Comparison of ENCODE assay signal across 21 mouse cellular contexts in genomic region chr1:136525818-136526217, GRCm38 (mm10). TPM values are rescaled to one million over a fixed set of nuclear protein-coding genes. Genes with fewer than 3 reads are reported as not detected.
DNase-seq lines count a peak whose midpoint lies in the region; ATAC-seq lines count a peak whose summit lies in the region.
"Had no signal": no experiment of that assay in that cellular context is flagged by ENCODE, and none has a peak within 500 bp of the region (broad histone marks: within the 10 kb centered on the region; RNA-seq: fewer than 3 reads in every experiment).

No protein-coding gene starts in this region.

- H3K27ac ChIP-seq in kidney, embryonic 15.5 days: 0 out of 2 replicates have a peak overlapping the region, but pooled peaks have one; percentile 20
- no peak overlapping the region for H3K27ac ChIP-seq in midbrain, embryonic 15.5 days
- H3K27ac ChIP-seq in midbrain, embryonic 16.5 days (ENCODE audit: low read length): no peak overlapping the region
- peak overlapping the region; percentile 59; the same call in 1 of the 2 replicates for H3K27ac ChIP-seq in stomach, embryonic 15.5 days
- H3K27ac ChIP-seq: embryonic facial prominence, embryonic 15.5 days; gastrocnemius, adult 2 months; heart, embryonic 15.5 days; layer of hippocampus, adult 2 months had no signal

- H3K9me3 ChIP-seq in kidney, embryonic 15.5 days (replicated peaks): no peaks in the 10 kb centered on the region
- no peaks in the 10 kb centered on the region for H3K9me3 ChIP-seq in midbrain, embryonic 15.5 days
- no peaks in the 10 kb centered on the region for H3K9me3 ChIP-seq in midbrain, embryonic 16.5 days (replicated peaks; ENCODE audit: control insufficient read depth, low read length, poor library complexity, severe bottlenecking)
- no peaks in the 10 kb centered on the region for H3K9me3 ChIP-seq in stomach, embryonic 15.5 days
- H3K9me3 ChIP-seq: embryonic facial prominence, embryonic 15.5 days; heart, embryonic 15.5 days had no signal

- no peak overlapping the region for H3K4me2 ChIP-seq in kidney, embryonic 15.5 days
- no peak overlapping the region for H3K4me2 ChIP-seq in midbrain, embryonic 15.5 days
- no peak overlapping the region for H3K4me2 ChIP-seq in midbrain, embryonic 16.5 days (ENCODE audit: low read length)
- H3K4me2 ChIP-seq in stomach, embryonic 15.5 days: no peak overlapping the region
- H3K4me2 ChIP-seq: embryonic facial prominence, embryonic 15.5 days; heart, embryonic 15.5 days; midbrain, embryonic 11.5 days had no signal

- H3K4me1 ChIP-seq in kidney, embryonic 15.5 days: no peaks in the 10 kb centered on the region
- H3K4me1 ChIP-seq in midbrain, embryonic 15.5 days: no peaks in the 10 kb centered on the region
- H3K4me1 ChIP-seq in midbrain, embryonic 16.5 days (ENCODE audit: control insufficient read depth, insufficient read depth, low read length): no peaks in the 10 kb centered on the region
- no peaks in the 10 kb centered on the region for H3K4me1 ChIP-seq in stomach, embryonic 15.5 days
- H3K4me1 ChIP-seq: embryonic facial prominence, embryonic 15.5 days; heart, embryonic 15.5 days had no signal

- WGBS in kidney, embryonic 15.5 days: 74% methylated on average over 6 of the region's 6 CpGs
- 67% methylated on average over 6 of the region's 6 CpGs for WGBS in midbrain, embryonic 15.5 days
- 72% methylated on average over 6 of the region's 6 CpGs for WGBS in midbrain, embryonic 16.5 days
- 64% methylated on average over 6 of the region's 6 CpGs for WGBS in stomach, embryonic 15.5 days

- peak; percentile 10 to 19 for DNase-seq in cerebellum, postnatal 14 days
- no peak for DNase-seq in cerebellum, adult 9-10 months
- DNase-seq in kidney, adult 18-20 months: no peak
- no peak for DNase-seq in heart, postnatal 25 days (ENCODE audit: low spot score)
- DNase-seq: adrenal gland, adult 8-10 months; cerebellum, adult 8-10 months; gastrocnemius, adult 2 months; heart, postnatal 4 days; kidney, adult 2 months; kidney, postnatal 25 days; thymus, postnatal 36 days had no signal

- H3K36me3 ChIP-seq in kidney, embryonic 15.5 days: peaks cover 71% of the 10 kb centered on the region
- H3K36me3 ChIP-seq in midbrain, embryonic 15.5 days (replicated peaks): no peaks in the 10 kb centered on the region
- no peaks in the 10 kb centered on the region for H3K36me3 ChIP-seq in midbrain, embryonic 16.5 days (ENCODE audit: control insufficient read depth, insufficient read depth, low read length)
- H3K36me3 ChIP-seq in stomach, embryonic 15.5 days: peaks cover 14% of the 10 kb centered on the region

- no peaks in the 10 kb centered on the region for H3K27me3 ChIP-seq in kidney, embryonic 15.5 days
- H3K27me3 ChIP-seq in midbrain, embryonic 15.5 days (replicated peaks): no peaks in the 10 kb centered on the region
- no peaks in the 10 kb centered on the region for H3K27me3 ChIP-seq in midbrain, embryonic 16.5 days (ENCODE audit: control insufficient read depth, insufficient read depth, low read depth, low read length)
- no peaks in the 10 kb centered on the region for H3K27me3 ChIP-seq in stomach, embryonic 15.5 days (replicated peaks)
- H3K27me3 ChIP-seq: embryonic facial prominence, embryonic 15.5 days; heart, embryonic 15.5 days had no signal

- H3K9ac ChIP-seq in kidney, embryonic 15.5 days: no peak overlapping the region
- H3K9ac ChIP-seq in midbrain, embryonic 15.5 days: no peak overlapping the region
- no peak overlapping the region for H3K9ac ChIP-seq in midbrain, embryonic 16.5 days (ENCODE audit: low read depth, low read length)
- no peak overlapping the region for H3K9ac ChIP-seq in stomach, embryonic 15.5 days
- H3K9ac ChIP-seq: embryonic facial prominence, embryonic 15.5 days; heart, embryonic 15.5 days had no signal

- H3K4me3 ChIP-seq in kidney, embryonic 15.5 days (replicated peaks): no peak overlapping the region
- H3K4me3 ChIP-seq in midbrain, embryonic 15.5 days: no peak overlapping the region
- H3K4me3 ChIP-seq in midbrain, embryonic 16.5 days (ENCODE audit: low read depth, low read length): no peak overlapping the region
- H3K4me3 ChIP-seq in stomach, embryonic 15.5 days (replicated peaks): no peak overlapping the region
- H3K4me3 ChIP-seq: embryonic facial prominence, embryonic 15.5 days; gastrocnemius, adult 2 months; heart, embryonic 15.5 days; layer of hippocampus, adult 2 months had no signal

- intact Hi-C loops in heart, postnatal 25 days (cut with DNase I): loop anchor here (10.0 kb wide), 1 partner anchor 231 kb away; no protein-coding TSS in a partner anchor

- ATAC-seq in kidney, embryonic 15.5 days (replicated peaks; ENCODE audit: low FRiP score): no peak
- 0 out of 2 replicates have a peak, but pooled peaks have one; percentile 35 for ATAC-seq in midbrain, embryonic 15.5 days (replicated peaks)
- ATAC-seq in midbrain, embryonic 16.5 days: no peak
- ATAC-seq in stomach, embryonic 15.5 days (ENCODE audit: insufficient read depth, low FRiP score, low read depth): no peak
- ATAC-seq: activated CD4-positive, CD25-positive, alpha-beta regulatory T cell, adult 4 months; forebrain, embryonic 14.5 days had no signal

RNA-seq across cellular contexts. Expression of gene Kif14, which starts 59.7 kb away (rescaled TPM):
- polyA plus RNA-seq in kidney, embryonic 15.5 days (2015; fragmentation: Nextera tagmentation; extraction: Ambion mirVana): 5.0 and 5.5 TPM in 2 replicates
- polyA plus RNA-seq in midbrain, embryonic 15.5 days (2015; fragmentation: Nextera tagmentation; extraction: Ambion mirVana): 0.53 and 0.66 TPM in 2 replicates
- polyA plus RNA-seq in midbrain, embryonic 16.5 days (2015; fragmentation: Nextera tagmentation; extraction: Ambion mirVana): 0.54 and 0.62 TPM in 2 replicates
- 5.2 and 6.6 TPM in 2 replicates for polyA plus RNA-seq in stomach, embryonic 15.5 days (2015; fragmentation: Nextera tagmentation; extraction: Ambion mirVana)
- total RNA-seq in heart, postnatal 25 days (2021): under 1 TPM; 0.18 to 0.31 TPM

Comparison
In these comparisons a context has a peak if more than half of its experiments do, and no peak if none do; other contexts are left out.
1. DNase-seq: peak in cerebellum, postnatal 14 days (2 of 2); none in cerebellum, adult 9-10 months (single experiment), kidney, adult 18-20 months (single experiment) and heart, postnatal 25 days (single experiment).
2. H3K27ac ChIP-seq: peak in kidney, embryonic 15.5 days (single experiment) and stomach, embryonic 15.5 days (single experiment); none in midbrain, embryonic 15.5 days (single experiment) and midbrain, embryonic 16.5 days (single experiment).